Comparison of ENCODE assay signal across 9 mouse cellular contexts in genomic region chr19:24278859-24279258, GRCm38 (mm10). TPM values are rescaled to one million over a fixed set of nuclear protein-coding genes. Genes with fewer than 3 reads are reported as not detected.
A peak's percentile ranks its signal among the peaks of the same experiment; 100 is the strongest.
DNase-seq lines count a peak whose midpoint lies in the region; ATAC-seq and TF ChIP-seq lines count a peak whose summit lies in the region.
"Had no signal": no experiment of that assay in that cellular context is flagged by ENCODE, and none has a peak within 500 bp of the region (broad histone marks: within the 10 kb centered on the region; RNA-seq: fewer than 3 reads in every experiment).

No protein-coding gene starts in this region.

- no peak overlapping the region for H3K27ac ChIP-seq in heart, postnatal 0 days (ENCODE audit: low read depth)
- no peak overlapping the region for H3K27ac ChIP-seq in embryonic facial prominence, embryonic 11.5 days (replicated peaks; ENCODE audit: low read depth, low read length)
- H3K27ac ChIP-seq in hindbrain, embryonic 14.5 days, result no peak overlapping the region
- H3K27ac ChIP-seq in midbrain, embryonic 12.5 days (replicated peaks), result no peak overlapping the region

- H3K4me2 ChIP-seq in heart, postnatal 0 days (ENCODE audit: low read depth, low read length), result peak overlapping the region; percentile 89
- H3K4me2 ChIP-seq in embryonic facial prominence, embryonic 11.5 days (ENCODE audit: low read depth, low read length), result 0 out of 2 replicates have a peak overlapping the region, but pooled peaks have one; percentile 58
- H3K4me2 ChIP-seq in hindbrain, embryonic 14.5 days (replicated peaks), result peak overlapping the region; percentile 82; the same call in 1 of the 2 replicates
- H3K4me2 ChIP-seq in midbrain, embryonic 12.5 days (replicated peaks), result peak overlapping the region; percentile 85

- no peaks in the 10 kb centered on the region for H3K9me3 ChIP-seq in heart, postnatal 0 days (replicated peaks; ENCODE audit: control insufficient read depth, low read length)
- no peaks in the 10 kb centered on the region for H3K9me3 ChIP-seq in embryonic facial prominence, embryonic 11.5 days (replicated peaks; ENCODE audit: control insufficient read depth, low read length)
- H3K9me3 ChIP-seq in hindbrain, embryonic 14.5 days (ENCODE audit: control insufficient read depth, low read length), result no peaks in the 10 kb centered on the region
- no peaks in the 10 kb centered on the region for H3K9me3 ChIP-seq in midbrain, embryonic 12.5 days

- H3K4me1 ChIP-seq in heart, postnatal 0 days (ENCODE audit: control insufficient read depth, insufficient read depth), result 0 out of 2 replicates have a peak, but pooled peaks cover 5% of the 10 kb centered on the region
- no peaks in the 10 kb centered on the region for H3K4me1 ChIP-seq in embryonic facial prominence, embryonic 11.5 days (ENCODE audit: control insufficient read depth, insufficient read depth, low read length)
- H3K4me1 ChIP-seq in hindbrain, embryonic 14.5 days (replicated peaks; ENCODE audit: control insufficient read depth, insufficient read depth, low read length), result peaks cover 7% of the 10 kb centered on the region; the same call in 1 of the 2 replicates
- H3K4me1 ChIP-seq in midbrain, embryonic 12.5 days, result peaks cover 11% of the 10 kb centered on the region

- peaks cover 9% of the 10 kb centered on the region for H3K36me3 ChIP-seq in heart, postnatal 0 days (replicated peaks; ENCODE audit: control insufficient read depth, insufficient read depth, low read length)
- H3K36me3 ChIP-seq in embryonic facial prominence, embryonic 11.5 days (replicated peaks; ENCODE audit: control insufficient read depth, insufficient read depth, low read depth, low read length), result no peaks in the 10 kb centered on the region
- peaks cover 4% of the 10 kb centered on the region; the same call in 1 of the 2 replicates for H3K36me3 ChIP-seq in hindbrain, embryonic 14.5 days (replicated peaks; ENCODE audit: control insufficient read depth, insufficient read depth)
- H3K36me3 ChIP-seq in midbrain, embryonic 12.5 days, result no peaks in the 10 kb centered on the region

- 87% methylated on average over 15 of the region's 15 CpGs for WGBS in heart, postnatal 0 days
- WGBS in embryonic facial prominence, embryonic 11.5 days, result 90% methylated on average over 15 of the region's 15 CpGs
- WGBS in hindbrain, embryonic 14.5 days, result 87% methylated on average over 15 of the region's 15 CpGs
- 87% methylated on average over 15 of the region's 15 CpGs for WGBS in midbrain, embryonic 12.5 days

- ATAC-seq in heart, postnatal 0 days (ENCODE audit: insufficient read depth, low read depth), result no peak
- no peak for ATAC-seq in embryonic facial prominence, embryonic 11.5 days (replicated peaks; ENCODE audit: insufficient number of reproducible peaks, low FRiP score, low TSS enrichment, low read depth)
- ATAC-seq in hindbrain, embryonic 14.5 days (ENCODE audit: low FRiP score), result no peak
- ATAC-seq in midbrain, embryonic 12.5 days (ENCODE audit: low FRiP score, low read depth), result no peak
- no peak for ATAC-seq in inflammation-experienced regulatory T-cells, adult 6 months

- intact Hi-C loops in heart, postnatal 10 days (cut with DNase I), result loop anchor here (5.0 kb wide), 1 partner anchor 247 kb away; the partner anchor contains the start of gene Fam189a2

- H3K9ac ChIP-seq in heart, postnatal 0 days (replicated peaks; ENCODE audit: low read depth, low read length), result peak overlapping the region; percentile 63; the same call in 1 of the 2 replicates
- no peak overlapping the region; the same call in 1 of the 2 replicates for H3K9ac ChIP-seq in embryonic facial prominence, embryonic 11.5 days (replicated peaks; ENCODE audit: low read length)
- no peak overlapping the region for H3K9ac ChIP-seq in hindbrain, embryonic 14.5 days
- H3K9ac ChIP-seq in midbrain, embryonic 12.5 days (replicated peaks), result peak overlapping the region; percentile 70

- H3K4me3 ChIP-seq in heart, postnatal 0 days (ENCODE audit: low read depth, low read length), result peak overlapping the region; percentile 81; the same call in 1 of the 2 replicates
- no peak overlapping the region; the same call in 1 of the 2 replicates for H3K4me3 ChIP-seq in embryonic facial prominence, embryonic 11.5 days (ENCODE audit: low read depth, low read length)
- no peak overlapping the region for H3K4me3 ChIP-seq in hindbrain, embryonic 14.5 days (replicated peaks; ENCODE audit: low read length)
- peak overlapping the region; percentile 72; the same call in 1 of the 2 replicates for H3K4me3 ChIP-seq in midbrain, embryonic 12.5 days

- H3K27me3 ChIP-seq in heart, postnatal 0 days (ENCODE audit: control insufficient read depth, insufficient read depth, low read length), result no peaks in the 10 kb centered on the region
- no peaks in the 10 kb centered on the region for H3K27me3 ChIP-seq in embryonic facial prominence, embryonic 11.5 days (ENCODE audit: control insufficient read depth, insufficient read depth, low read length)
- no peaks in the 10 kb centered on the region for H3K27me3 ChIP-seq in hindbrain, embryonic 14.5 days (ENCODE audit: control insufficient read depth, insufficient read depth, low read length)
- peaks cover 4% of the 10 kb centered on the region; the same call in 1 of the 2 replicates for H3K27me3 ChIP-seq in midbrain, embryonic 12.5 days

- DNase-seq in heart, postnatal 0 days (ENCODE audit: low spot score), result no peak
- DNase-seq in heart, postnatal 10 days, result no peak
- no peak for DNase-seq in embryonic facial prominence, embryonic 11.5 days (ENCODE audit: low spot score)
- DNase-seq in hindbrain, embryonic 14.5 days (ENCODE audit: low spot score), result no peak
- no peak for DNase-seq in ovary, adult 18-20 months (ENCODE audit: low spot score)
- DNase-seq in thymus, postnatal 36 days, result no peak
- DNase-seq: adrenal gland, postnatal 25 days had no signal

- TF ChIP-seq CTCF in heart, postnatal 0 days (IDR thresholded peaks at IDR 0.05; ENCODE audit: low read depth), result no peak

- no peak for TF ChIP-seq EP300 in heart, postnatal 0 days (IDR thresholded peaks at IDR 0.05; ENCODE audit: low read depth)

RNA-seq across cellular contexts. Expression of gene Fxn, which starts 1.5 kb away (rescaled TPM):
- 36.6 and 57.2 TPM in 2 replicates for total RNA-seq in heart, postnatal 0 days (2014; rRNA removed; ENCODE audit: low replicate concordance)
- polyA plus RNA-seq in heart, postnatal 0 days (2015; fragmentation: Nextera tagmentation; extraction: Ambion mirVana), result 77.0 and 79.7 TPM in 2 replicates
- total RNA-seq in heart, postnatal 10 days (2021), result 10 to 100 TPM; 30.9 to 31.3 TPM
- polyA plus RNA-seq in embryonic facial prominence, embryonic 11.5 days (2014; fragmentation: Nextera tagmentation; extraction: Ambion mirVana), result 58.0 and 61.8 TPM in 2 replicates
- polyA plus RNA-seq in hindbrain, embryonic 14.5 days (2014; fragmentation: Nextera tagmentation; extraction: Ambion mirVana), result 33.0 and 37.0 TPM in 2 replicates
- 42.5 and 49.4 TPM in 2 replicates for polyA plus RNA-seq in midbrain, embryonic 12.5 days (2016; fragmentation: Nextera tagmentation; extraction: Ambion mirVana)
- polyA plus RNA-seq in inflammation-experienced regulatory T-cells, adult 6 months (2017; shearing (Covaris generic)), result 10 to 100 TPM; 12.9 to 16.1 (median 14.1) TPM

RNA-seq across cellular contexts. Expression of gene Tjp2, which starts 54.0 kb away (rescaled TPM):
- total RNA-seq in heart, postnatal 0 days (2014; rRNA removed; ENCODE audit: low replicate concordance), result 15.7 and 25.2 TPM in 2 replicates
- polyA plus RNA-seq in heart, postnatal 0 days (2015; fragmentation: Nextera tagmentation; extraction: Ambion mirVana), result 12.5 and 13.0 TPM in 2 replicates
- total RNA-seq in heart, postnatal 10 days (2021), result 10 to 100 TPM; 28.3 to 33.3 TPM
- polyA plus RNA-seq in embryonic facial prominence, embryonic 11.5 days (2014; fragmentation: Nextera tagmentation; extraction: Ambion mirVana), result 22.4 and 24.5 TPM in 2 replicates
- 12.6 and 13.5 TPM in 2 replicates for polyA plus RNA-seq in hindbrain, embryonic 14.5 days (2014; fragmentation: Nextera tagmentation; extraction: Ambion mirVana)
- 28.0 and 33.6 TPM in 2 replicates for polyA plus RNA-seq in midbrain, embryonic 12.5 days (2016; fragmentation: Nextera tagmentation; extraction: Ambion mirVana)
- 1 to 10 TPM; 5.3 to 9.5 (median 5.4) TPM for polyA plus RNA-seq in inflammation-experienced regulatory T-cells, adult 6 months (2017; shearing (Covaris generic))

Comparison
In these comparisons a context has a peak if more than half of its experiments do, and no peak if none do; other contexts are left out.
1. H3K4me3 ChIP-seq: peak in heart, postnatal 0 days (single experiment) and midbrain, embryonic 12.5 days (single experiment); none in embryonic facial prominence, embryonic 11.5 days (single experiment) and hindbrain, embryonic 14.5 days (single experiment).
2. H3K9ac ChIP-seq: peak in heart, postnatal 0 days (single experiment) and midbrain, embryonic 12.5 days (single experiment); none in embryonic facial prominence, embryonic 11.5 days (single experiment) and hindbrain, embryonic 14.5 days (single experiment).
3. Peak in every context shown above with its lines, with median percentiles within 50 percentile points of each other: H3K4me2 ChIP-seq.